Mouse (Mus musculus) right cerebral cortex, adult 18-20 months (tissue): Measurements from ENCODE around the gene Slc1a5.

ENCODE experiments used
- DNase-seq: peaks from one replicate; pipeline ENCODE4 v3.0.0; 2022; ENCODE audit warnings: mixed read lengths

Gene Slc1a5

DNA sequence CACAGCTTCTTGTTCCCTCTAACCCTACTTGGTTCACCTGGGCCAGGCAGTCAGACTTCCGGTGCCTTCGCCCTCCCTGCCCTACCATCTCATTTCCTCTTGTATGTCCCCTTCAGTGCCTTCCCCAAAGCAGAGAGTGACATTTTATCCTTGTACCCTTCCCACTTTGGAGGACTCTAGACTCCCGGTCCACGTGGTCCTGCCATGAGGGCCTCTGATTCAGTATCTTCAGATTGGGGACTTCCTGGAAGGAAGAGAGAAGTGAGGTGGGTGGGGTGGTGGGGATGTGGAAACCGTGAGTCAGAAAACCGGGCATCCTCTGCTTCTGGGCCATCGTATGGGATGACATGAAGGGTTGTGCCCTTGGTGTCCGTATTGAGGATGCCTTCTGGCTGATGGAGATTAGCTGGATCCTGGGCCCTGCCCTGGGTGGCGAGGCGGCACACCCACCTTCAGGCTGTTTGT, 2.1 kb downstream of the Slc1a5 start:
- no peak for DNase-seq

DNA sequence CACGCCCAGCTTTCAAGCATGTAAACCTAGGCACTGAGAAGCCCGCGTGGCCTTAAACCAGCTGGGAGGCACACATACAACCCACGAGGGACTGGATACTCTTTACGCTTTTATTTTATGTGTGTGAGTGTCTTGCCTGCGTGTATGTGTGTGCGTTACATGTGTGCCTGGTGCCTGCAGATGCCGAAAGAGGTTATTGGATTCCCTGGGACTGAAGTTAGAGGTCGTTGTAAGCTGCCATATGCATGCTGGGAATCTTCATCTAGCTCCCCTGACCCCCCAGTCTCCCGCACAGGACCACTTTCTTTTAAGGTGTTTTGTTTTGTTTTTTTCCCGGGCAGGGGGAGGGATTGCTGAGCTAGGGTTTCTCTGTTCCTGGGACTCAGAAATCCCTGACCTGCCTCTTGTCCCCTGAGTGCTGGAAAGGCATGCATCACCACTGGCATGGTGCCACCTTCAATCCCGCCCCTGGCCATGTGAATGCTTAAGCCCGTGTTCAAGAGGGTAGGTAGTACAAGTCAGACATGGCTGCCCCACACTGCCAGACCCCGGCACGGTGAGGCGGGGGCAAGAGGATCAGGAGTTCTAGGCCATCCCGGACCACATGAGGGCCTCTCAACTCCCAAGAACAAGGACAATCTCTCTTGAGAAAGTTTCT, 2.7 kb downstream of the Slc1a5 start:
- no peak for DNase-seq

DNA sequence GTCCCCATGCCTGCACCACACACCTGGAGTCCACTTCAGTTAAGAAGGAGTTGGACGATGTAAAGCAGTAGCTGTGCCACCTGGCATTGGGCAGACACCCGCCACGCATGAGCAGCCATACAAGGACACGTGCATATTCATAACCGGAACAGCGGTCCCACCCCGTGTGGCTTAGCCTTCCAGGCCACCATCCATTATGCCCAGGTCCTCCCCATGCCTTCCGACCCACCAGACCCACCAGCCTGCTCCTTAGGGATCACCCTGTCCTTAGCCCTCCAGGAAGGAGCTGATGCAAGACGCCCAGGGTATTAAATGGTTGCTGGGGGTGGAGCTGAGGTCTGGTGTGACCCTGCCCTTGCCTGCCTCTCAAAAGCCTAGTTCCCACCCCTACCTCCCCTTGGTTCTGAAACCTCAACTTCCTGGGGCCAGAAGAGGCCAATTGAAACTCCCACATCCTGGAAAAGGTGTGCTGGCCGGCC, 3.4 kb downstream of the Slc1a5 start:
- DNase-seq = no peak

DNA sequence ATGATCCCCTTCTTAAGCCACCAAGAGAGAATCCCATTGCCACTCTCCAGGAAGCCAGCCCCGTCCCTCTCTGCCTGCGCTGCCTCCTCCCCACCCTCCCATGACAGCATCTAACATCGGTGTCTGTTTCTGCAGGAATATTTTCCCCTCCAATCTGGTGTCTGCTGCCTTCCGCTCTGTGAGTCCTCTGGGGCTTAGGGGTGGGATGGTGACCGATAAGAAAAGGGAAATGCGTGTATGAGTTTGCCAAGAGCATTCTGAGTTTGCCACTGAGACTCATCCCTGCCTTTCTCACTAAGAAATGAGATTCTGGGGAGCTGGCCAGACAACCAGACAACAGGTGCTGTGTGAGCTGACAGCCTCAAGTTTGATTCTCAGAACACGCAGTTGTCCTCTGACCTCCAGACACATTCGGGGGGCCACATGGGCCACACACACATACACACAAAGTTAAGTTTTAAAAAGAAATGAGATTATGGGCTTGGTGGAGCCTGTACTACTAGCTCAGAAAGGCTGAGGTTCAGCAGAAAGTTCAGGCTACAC, 4.5 kb downstream of the Slc1a5 start:
- no peak for DNase-seq

DNA sequence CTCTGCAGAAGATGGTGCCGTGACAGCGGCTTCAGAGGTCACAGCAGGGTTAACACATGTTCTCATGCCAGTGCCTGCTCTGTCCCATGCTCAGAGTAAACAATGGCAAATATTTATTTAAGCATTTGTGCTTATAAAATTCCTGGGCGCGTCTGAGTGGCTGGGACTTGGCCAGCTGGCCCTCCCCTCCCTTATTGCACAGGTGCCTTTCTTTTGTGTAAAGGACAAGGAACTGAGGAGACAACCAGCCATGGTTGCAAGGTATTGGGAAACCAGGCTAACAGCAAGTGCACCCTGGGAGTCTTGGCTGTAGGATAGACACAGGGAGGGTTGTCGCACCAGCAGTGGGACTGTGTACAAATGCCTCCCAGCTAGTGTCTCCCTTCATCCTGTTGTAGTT, 11.2 kb downstream of the Slc1a5 start:
- DNase-seq = no peak

DNA sequence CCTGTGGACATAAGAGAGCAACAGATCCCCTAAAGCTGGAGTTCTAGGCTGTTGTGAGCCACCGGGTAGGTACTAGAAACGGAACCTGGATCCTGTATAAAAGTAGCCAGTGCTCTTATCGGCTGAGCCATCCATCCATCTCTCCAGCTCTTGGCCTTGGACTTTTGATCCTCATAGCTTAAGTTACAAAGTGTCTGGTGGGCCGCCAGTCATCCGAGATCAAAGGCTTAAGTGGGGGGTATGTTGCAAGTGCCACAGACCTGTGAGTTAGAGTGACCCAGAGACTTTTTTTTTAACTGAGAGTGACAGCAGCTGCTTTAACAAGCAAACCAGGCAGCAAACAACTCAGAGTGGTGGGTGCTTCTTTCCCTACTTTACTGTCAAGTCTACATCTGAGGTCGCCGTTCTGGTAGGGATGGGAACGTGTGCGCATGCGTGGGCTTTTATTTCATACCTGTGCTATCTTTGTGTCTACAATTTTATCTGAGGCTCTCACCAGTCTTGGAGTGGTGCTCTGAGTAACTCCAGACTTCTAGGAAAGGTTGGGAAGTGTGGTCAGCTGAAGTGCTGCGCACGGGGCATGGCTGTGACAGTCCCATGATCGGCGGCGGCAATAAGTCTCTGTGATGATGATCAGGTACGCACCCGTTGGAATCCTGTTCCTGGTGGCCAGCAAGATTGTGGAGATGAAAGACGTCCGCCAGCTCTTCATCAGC, 12.0 kb downstream of the Slc1a5 start:
- DNase-seq = no peak

DNA sequence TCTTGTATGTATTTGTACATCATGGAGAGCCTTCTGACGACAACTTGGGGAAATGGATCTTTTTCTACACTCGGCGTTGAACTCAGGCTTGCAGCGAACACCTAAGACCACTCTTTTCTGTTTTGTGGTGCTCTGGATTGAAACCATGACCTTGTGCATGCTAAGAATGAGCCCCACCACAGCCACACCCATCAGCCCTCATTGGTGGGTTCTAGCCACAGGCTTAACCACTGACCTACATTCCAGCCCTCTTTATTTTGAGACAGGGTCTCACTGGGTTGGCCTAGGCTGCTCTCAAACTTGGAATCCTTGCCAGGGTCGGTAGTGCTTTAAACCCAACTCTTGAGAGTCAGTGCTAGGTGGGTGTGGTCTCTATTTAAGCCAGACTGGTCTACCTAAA, 13.7 kb downstream of the Slc1a5 start:
- no peak for DNase-seq

DNA sequence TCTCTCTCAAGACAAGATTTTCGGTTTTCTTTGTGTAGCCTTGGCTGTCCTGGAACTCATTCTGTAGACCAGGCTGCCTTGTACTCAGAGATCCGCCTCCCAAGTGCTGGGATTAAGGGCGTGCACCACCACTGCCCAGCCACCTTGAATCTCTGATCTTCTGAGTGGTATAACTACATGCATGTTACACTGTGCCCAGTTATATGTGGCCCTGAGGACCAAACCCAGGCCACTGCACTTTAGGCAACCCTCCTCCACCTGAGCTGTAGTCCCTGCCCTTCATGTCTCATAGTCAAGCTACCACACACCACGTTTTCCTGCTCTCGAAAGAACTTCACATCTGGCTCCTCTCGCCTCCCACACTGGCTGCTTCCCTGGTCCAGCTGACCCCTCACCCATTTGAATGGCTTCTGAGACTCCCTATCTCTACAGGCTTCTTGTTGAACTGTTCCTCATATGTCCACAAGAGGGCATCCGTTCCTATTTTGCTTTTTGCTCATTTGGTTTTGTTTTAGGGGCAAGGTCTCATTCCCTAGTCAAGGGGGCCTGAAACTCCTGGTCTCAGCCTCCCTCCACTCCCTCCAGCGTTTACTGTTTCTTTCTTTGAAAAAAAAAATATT, 23.4 kb downstream of the Slc1a5 start:
- no peak for DNase-seq

DNA sequence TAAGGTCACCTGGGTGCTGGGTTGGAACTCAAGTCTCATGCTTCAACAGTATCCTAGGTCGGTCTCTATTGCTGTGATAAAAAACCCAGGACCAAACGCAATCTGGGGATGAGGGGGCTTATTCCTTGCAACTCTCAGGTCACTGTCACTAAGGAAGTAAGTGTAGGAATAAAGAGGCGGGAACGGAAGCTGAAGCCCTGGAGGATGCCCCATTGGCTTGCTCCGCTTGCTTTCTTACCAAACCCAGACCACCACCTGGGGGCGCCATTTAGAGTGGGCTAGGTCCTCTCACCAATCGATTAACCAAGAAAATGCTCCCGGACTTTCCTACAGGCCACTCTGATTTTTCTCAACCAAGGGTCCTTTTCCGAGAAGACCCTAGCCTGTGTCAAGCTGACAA, 26.8 kb downstream of the Slc1a5 start:
- DNase-seq = no peak

DNA sequence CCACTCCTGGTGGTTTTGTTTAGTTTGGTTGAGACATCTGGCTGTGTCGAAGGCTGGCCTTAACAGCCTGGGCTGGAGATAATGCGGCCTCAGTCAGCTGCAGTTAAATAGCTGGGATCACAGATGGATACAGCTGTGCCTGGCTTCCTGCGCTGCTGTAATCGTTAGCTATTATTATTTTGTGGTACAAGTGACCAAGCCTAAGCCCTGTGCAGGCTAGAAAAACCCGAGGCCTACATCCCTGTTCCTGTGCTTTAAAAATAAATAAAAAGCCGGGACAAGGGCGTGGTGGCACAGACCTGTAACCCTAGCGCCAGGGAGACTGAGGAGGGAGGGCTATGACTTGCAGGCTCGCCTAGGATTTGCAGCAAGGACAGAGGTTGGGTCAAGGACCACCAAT, 27.5 kb downstream of the Slc1a5 start:
- no peak for DNase-seq

DNA sequence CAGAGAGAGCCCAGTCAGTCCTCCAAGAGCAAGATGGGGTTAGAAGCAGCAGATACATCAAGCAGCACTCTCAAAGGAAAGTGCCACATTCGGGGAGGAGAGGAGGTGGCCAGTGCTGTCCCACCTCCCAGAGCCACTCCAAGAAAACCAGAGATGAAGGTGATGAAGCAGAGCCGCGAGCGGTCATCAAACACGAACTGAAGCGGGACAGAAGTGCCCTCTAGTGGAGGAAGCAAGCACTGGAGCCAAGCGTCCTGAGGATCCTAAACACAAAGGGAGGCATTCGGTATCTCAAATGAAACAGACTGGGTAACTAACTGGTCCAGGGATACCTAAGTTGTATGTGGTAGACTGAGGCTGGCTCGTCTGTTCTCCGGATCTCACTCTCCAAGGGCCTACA, 28.6 kb downstream of the Slc1a5 start:
- peak; percentile 75 for DNase-seq

DNA sequence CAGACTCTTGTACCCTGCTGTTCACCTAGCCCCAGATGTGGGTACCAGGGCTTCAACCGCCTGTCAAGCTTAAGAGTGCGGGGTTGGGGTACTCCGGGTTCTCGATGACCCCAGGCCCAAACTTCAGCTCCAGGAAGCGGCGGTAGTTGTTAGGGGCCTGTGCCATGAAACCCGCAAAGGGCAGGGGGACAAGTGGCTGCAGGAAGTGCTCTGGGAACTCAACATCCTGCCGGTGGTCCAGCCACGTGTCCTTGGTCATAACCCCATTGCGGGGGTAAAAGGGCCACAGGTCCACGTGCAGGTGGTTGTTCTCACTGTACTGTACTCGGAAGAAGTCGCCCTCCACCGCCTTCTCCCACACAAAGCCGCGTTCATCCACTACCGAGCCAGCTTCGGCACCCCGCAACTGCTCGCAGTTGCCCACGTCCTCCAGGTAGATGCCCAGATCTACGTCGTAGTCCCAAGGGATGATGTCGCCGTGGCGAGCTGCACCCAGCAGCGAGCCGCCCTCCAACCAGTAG, 29.3 kb downstream of the Slc1a5 start:
- no peak for DNase-seq

DNA sequence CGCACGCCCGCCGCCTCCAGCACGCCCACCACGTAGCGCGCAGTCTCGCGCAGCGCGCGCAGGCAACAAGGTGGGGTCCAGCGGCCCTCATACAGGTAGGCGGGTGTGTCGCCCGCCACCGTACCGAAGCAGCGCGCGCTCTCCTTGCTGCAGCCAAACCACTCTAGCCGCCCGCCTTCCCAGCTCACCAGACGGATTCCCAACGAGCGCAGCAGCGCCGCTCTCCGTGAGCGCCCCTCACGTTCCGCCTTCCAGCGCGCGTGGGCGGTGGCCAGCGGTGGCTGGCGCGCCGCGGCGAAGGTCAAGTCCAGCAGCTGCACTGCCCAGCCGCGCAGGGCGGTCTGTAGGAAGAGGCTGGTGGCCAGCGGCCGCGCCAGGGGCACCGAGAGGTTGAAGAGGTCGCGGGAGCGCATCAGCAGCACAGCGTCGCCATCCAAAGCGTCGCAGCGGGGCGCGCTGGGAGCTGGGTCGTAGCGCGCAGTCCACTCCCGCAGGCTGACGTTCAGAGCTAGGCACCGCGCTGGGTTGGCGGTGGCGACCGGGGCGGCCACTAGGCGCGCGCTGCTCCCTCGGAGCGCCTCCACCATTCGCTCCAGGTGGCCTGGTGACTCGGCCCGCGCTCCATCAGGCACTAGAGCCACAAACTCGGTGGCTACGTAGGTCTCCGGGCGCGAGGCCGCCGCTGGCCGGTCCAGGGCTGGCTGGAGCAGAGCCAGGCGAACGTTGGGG, 29.9 kb downstream of the Slc1a5 start:
- peak; percentile 69 for DNase-seq

DNA sequence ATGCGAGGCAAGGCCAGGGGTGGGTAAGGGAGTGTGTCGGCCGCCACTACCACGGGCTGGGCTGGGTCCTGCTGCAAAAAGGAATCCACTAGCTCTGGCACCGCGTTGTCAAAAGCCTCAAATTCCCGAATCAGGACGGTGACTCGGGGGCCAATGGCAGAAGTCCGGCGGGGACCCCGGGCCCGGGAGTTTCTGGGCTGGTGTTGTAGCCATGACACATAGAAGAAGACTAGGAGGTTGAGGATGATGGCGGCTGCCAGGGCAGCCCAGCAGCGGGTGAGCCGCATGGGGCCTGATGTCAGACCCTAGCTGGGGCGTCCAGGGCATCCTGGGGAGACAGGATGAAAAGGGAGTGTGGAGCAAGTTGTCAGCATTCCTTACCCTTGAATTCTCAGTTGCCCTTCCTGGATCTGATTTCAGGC, 30.5 kb downstream of the Slc1a5 start:
- DNase-seq = no peak

DNA sequence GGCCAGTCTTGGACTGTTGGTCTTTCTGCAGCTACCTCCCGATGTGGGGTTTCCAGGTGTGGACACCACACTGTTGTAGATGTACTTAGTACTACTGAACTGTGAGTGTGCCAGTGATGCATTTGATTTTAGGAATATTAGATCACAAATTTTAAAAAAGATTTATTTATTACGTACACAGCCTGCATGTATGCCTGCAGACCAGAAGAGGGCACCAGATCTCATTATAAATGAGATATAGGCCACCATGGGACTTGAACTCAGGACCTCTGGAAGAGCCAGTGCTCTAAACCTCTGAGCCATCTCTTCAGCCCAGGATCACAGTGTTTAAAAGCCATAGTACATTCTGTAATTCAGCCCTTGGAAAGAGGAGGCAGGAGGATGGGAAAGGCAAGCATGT, 31.4 kb downstream of the Slc1a5 start:
- DNase-seq = no peak

DNA sequence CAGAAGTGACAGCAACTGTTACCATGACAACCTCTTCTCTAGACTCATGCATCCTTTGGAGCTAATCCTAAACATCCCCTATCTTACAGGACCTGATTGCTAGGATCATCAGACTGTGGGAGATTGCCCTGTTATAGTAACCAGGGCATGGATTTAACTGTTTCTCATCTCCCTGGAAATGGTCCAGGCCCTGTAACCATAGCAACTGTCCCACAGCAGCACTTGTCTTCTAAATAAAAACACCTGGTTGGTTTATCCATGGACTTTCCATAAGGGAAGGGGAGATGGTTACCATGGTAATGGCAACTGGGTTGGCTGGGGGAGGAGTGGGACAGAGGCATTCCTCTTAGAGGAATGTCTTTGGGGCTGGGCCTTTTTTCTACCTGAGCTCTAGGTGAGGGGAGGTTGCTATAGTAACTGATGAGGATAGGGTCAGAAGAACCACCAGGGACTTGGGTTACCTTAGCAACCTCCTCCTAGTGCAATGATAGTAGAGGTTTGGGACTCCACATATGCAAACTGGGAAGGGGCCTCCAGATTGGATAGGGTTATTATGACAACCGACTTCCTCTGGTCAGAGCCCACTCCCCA, 34.3 kb downstream of the Slc1a5 start, which contains the start of gene Strn4:
Strn4 (plus strand) TSS at position 539 of the 591 bp plus-strand sequence.
- DNase-seq = peak; percentile 56

DNA sequence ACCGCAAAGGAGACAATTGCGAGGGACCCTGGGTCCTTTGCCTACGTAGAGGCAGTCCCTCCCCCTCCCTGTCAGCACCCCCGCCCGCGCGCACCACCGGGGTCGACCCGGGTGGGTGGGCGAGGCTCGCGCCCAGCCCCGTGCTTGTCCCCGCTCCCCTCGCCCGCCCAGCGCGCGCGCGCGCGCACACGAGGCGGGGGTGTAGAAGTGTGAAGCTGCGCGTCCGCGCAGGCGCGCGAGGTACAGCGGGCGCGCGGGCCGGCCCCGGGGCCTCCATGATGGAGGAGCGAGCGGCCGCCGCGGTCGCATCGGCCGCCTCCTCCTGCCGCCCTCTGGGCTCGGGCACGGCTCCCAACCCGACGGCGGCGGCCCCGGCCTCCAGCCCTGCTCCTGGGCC, 34.9 kb downstream of the Slc1a5 start:
- DNase-seq = peak; percentile 85

DNA sequence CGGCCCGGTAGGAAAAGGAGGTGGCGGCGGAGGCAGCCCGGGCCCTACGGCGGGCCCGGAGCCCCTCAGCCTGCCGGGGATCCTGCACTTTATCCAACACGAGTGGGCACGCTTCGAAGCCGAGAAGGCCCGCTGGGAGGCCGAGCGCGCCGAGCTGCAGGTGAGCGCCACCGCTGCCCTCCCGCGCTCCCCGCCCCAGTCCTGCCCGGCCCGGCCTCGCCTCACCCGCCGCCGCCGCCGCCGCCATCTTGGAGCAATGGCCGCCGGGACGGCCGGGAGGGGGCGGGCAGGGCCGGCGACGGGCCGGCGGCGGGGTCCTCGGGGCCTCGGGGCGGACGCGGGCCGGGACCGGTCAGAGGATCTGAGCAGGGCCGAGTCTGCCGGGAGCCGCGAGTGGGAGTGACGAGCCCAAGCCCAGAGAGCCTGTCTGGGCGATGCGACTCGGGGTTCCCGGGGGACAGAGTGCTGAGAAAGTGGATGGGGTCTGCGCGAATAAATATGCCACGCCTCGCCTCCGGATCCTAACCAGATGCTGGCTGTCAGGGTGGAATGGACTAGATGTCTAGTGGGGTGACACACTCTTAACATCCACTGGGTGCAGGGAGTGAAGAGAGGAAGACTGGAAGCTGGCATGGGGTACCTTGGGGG, 35.5 kb downstream of the Slc1a5 start, which contains the start of gene Fkrp:
Fkrp (minus strand) TSS at position 258 of the 648 bp plus-strand sequence.
- peak; percentile 47 for DNase-seq

DNA sequence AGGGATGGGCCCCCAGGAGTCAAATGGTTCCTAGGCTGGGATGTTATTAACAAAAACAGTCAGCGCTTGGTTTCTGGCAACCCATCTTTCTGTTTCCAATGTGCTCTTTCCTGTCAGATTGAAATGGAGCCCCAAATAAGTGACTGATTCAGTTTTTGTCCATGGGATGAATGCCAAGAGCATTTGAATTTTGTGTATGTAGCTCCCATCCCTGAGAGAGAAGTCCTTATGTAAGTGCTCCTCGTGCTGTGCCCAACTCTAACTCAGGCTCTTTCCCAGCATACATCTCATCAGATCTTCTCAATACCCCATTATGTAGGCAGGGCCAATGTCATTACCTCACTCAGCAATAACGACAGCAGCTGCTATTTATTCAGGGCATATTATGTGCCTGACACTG, 36.6 kb downstream of the Slc1a5 start:
- DNase-seq = peak; percentile 77

DNA sequence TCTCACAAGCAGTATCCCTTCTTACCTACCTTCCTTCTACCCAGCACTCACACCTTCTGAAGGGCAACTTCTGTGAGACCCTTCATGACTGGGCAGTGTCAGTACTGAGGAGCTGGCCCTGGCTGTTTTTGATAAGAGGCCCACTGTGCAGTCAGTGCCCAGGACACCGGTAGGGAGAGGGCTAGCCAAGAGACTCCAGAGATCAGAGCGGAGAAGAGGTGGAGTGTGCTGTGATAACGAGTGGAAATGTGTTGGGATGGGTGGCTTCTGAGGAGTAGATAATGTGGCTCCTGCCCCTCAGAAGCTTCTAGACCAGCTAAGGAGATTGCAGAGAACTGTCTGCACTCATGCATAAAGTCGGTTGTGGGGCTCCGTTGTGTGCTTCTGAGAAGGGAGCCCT, 38.7 kb downstream of the Slc1a5 start:
- DNase-seq = no peak

DNA sequence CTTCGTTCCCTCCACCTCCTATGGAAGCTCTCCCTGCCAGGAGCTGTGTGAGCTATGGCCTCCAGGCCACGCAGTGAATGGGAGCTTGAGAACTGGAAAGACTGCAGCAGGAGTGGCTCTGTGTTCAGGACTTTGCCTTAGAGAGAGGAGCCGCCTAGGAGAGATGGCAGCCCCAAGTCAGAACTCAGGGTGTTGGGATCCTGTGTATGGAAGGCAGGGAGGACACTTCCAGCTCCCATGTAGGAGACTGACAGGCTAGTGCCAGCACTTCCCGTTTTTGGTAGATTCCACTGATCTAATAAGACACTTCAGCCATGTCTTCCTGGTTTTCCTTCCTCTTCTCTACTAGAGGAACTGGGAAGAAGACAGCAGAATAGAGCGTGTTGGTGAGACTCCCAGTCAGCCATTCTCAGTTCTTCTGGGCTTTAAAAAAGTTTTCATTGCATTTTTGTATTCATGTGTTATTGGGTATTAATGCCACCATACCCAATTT, 39.2 kb downstream of the Slc1a5 start:
- DNase-seq = no peak
